Comparison of ENCODE assay signal across 8 mouse cellular contexts in genomic region chr4:54944921-54945430, GRCm38 (mm10). TPM values are rescaled to one million over a fixed set of nuclear protein-coding genes. Genes with fewer than 3 reads are reported as not detected.
DNase-seq lines count a peak whose midpoint lies in the region; ATAC-seq and TF ChIP-seq lines count a peak whose summit lies in the region.

Gene Zfp462, plus strand, starts transcription at chr4:54945048.

- peaks cover 3% of the 10 kb centered on the region; the same call in 1 of the 2 replicates for H3K4me1 ChIP-seq in heart, embryonic 11.5 days (ENCODE audit: control insufficient read depth, insufficient read depth, low read length)
- peaks cover 21% of the 10 kb centered on the region for H3K4me1 ChIP-seq in kidney, embryonic 16.5 days (ENCODE audit: insufficient read depth, low read length)
- H3K4me1 ChIP-seq in liver, postnatal 0 days (ENCODE audit: insufficient read depth), result peaks cover 6% of the 10 kb centered on the region
- no peaks in the 10 kb centered on the region for H3K4me1 ChIP-seq in stomach, embryonic 14.5 days (ENCODE audit: control insufficient read depth, insufficient read depth, low read length)

- no peaks in the 10 kb centered on the region for H3K9me3 ChIP-seq in heart, embryonic 11.5 days (replicated peaks; ENCODE audit: control insufficient read depth, low read length)
- no peaks in the 10 kb centered on the region for H3K9me3 ChIP-seq in kidney, embryonic 16.5 days (ENCODE audit: low read length)
- no peaks in the 10 kb centered on the region for H3K9me3 ChIP-seq in liver, postnatal 0 days (ENCODE audit: low read length)
- H3K9me3 ChIP-seq in stomach, embryonic 14.5 days (ENCODE audit: control insufficient read depth, low read depth, low read length), result no peaks in the 10 kb centered on the region

- no peaks in the 10 kb centered on the region for H3K36me3 ChIP-seq in heart, embryonic 11.5 days (ENCODE audit: control insufficient read depth, insufficient read depth, low read length)
- no peaks in the 10 kb centered on the region for H3K36me3 ChIP-seq in kidney, embryonic 16.5 days (ENCODE audit: insufficient read depth, low read length)
- H3K36me3 ChIP-seq in liver, postnatal 0 days (replicated peaks; ENCODE audit: insufficient read depth, low read length), result no peaks in the 10 kb centered on the region
- H3K36me3 ChIP-seq in stomach, embryonic 14.5 days (ENCODE audit: control insufficient read depth, insufficient read depth, low read length), result no peaks in the 10 kb centered on the region

- 0 out of 2 replicates have a peak, but pooled peaks have one; percentile 24 for ATAC-seq in heart, embryonic 11.5 days (replicated peaks; ENCODE audit: insufficient number of reproducible peaks, low FRiP score, low TSS enrichment)
- ATAC-seq in kidney, embryonic 16.5 days (ENCODE audit: low FRiP score, low TSS enrichment), result peak; percentile 40
- ATAC-seq in liver, postnatal 0 days, result no peak
- ATAC-seq in stomach, embryonic 14.5 days (ENCODE audit: insufficient number of reproducible peaks, insufficient read depth, low FRiP score, low read depth), result 0 out of 2 replicates have a peak, but pooled peaks have one; percentile 35

- under 1% methylated on average over 43 of the region's 43 CpGs for WGBS in heart, embryonic 11.5 days (ENCODE audit: insufficient replicate concordance)
- WGBS in kidney, embryonic 16.5 days, result under 1% methylated on average over 43 of the region's 43 CpGs
- WGBS in liver, postnatal 0 days (ENCODE audit: insufficient replicate concordance), result under 1% methylated on average over 40 of the region's 43 CpGs
- 0% methylated on average over 42 of the region's 43 CpGs for WGBS in stomach, embryonic 14.5 days

- TF ChIP-seq CTCF in liver, postnatal 0 days (IDR thresholded peaks at IDR 0.05; ENCODE audit: low read depth), result no peak

- peak within 1 kb of the TSS; percentile 71 for H3K9ac ChIP-seq in heart, embryonic 11.5 days (ENCODE audit: low read depth, low read length)
- H3K9ac ChIP-seq in kidney, embryonic 16.5 days (replicated peaks; ENCODE audit: low read length), result peak within 1 kb of the TSS; percentile 93
- H3K9ac ChIP-seq in liver, postnatal 0 days (replicated peaks), result no peak within 1 kb of the TSS
- peak within 1 kb of the TSS; percentile 60 for H3K9ac ChIP-seq in stomach, embryonic 14.5 days (replicated peaks; ENCODE audit: low read depth, low read length)

- no peaks in the 10 kb centered on the region for H3K27me3 ChIP-seq in heart, embryonic 11.5 days (ENCODE audit: control insufficient read depth, insufficient read depth, low read length)
- no peaks in the 10 kb centered on the region for H3K27me3 ChIP-seq in kidney, embryonic 16.5 days (ENCODE audit: insufficient read depth, low read length)
- peaks cover 54% of the 10 kb centered on the region for H3K27me3 ChIP-seq in liver, postnatal 0 days (ENCODE audit: insufficient read depth, low read length)
- H3K27me3 ChIP-seq in stomach, embryonic 14.5 days (ENCODE audit: control insufficient read depth, insufficient read depth, low read length), result no peaks in the 10 kb centered on the region

- TF ChIP-seq EP300 in liver, postnatal 0 days (IDR thresholded peaks at IDR 0.05; ENCODE audit: low read depth), result no peak

- H3K4me3 ChIP-seq in heart, embryonic 11.5 days (ENCODE audit: low read depth, low read length), result peak within 1 kb of the TSS; percentile 62
- peak within 1 kb of the TSS; percentile 81 for H3K4me3 ChIP-seq in kidney, embryonic 16.5 days (ENCODE audit: low read length)
- peak within 1 kb of the TSS; percentile 32 for H3K4me3 ChIP-seq in liver, postnatal 0 days (ENCODE audit: low read depth, low read length)
- H3K4me3 ChIP-seq in stomach, embryonic 14.5 days (ENCODE audit: low read depth, low read length), result peak within 1 kb of the TSS; percentile 76

- DNase-seq in right cerebral cortex, postnatal 10 days (ENCODE audit: low spot score in 2 of 2), result peak; percentile 46 to 53
- DNase-seq in right cerebral cortex, postnatal 36 days (ENCODE audit: low spot score in 2 of 2), result no peak
- DNase-seq in embryo, embryonic 11 days, result peak; percentile 92
- DNase-seq in liver, postnatal 0 days, result peak; percentile 19
- no peak for DNase-seq in spleen, adult 12 weeks (ENCODE audit: low spot score)

- peak within 1 kb of the TSS; percentile 73 for H3K27ac ChIP-seq in heart, embryonic 11.5 days (ENCODE audit: low read depth, low read length)
- peak within 1 kb of the TSS; percentile 48 for H3K27ac ChIP-seq in kidney, embryonic 16.5 days (ENCODE audit: low read length)
- H3K27ac ChIP-seq in liver, postnatal 0 days (ENCODE audit: low read depth), result no peak within 1 kb of the TSS
- peak within 1 kb of the TSS; percentile 50 for H3K27ac ChIP-seq in stomach, embryonic 14.5 days (ENCODE audit: low read length)

- peak within 1 kb of the TSS; percentile 85 for H3K4me2 ChIP-seq in heart, embryonic 11.5 days
- peak within 1 kb of the TSS; percentile 77 for H3K4me2 ChIP-seq in kidney, embryonic 16.5 days (replicated peaks; ENCODE audit: low read depth, low read length)
- peak within 1 kb of the TSS; percentile 71 for H3K4me2 ChIP-seq in liver, postnatal 0 days (ENCODE audit: low read depth, low read length)
- peak within 1 kb of the TSS; percentile 81 for H3K4me2 ChIP-seq in stomach, embryonic 14.5 days (replicated peaks; ENCODE audit: low read depth, low read length)

RNA-seq across cellular contexts. Expression of gene Zfp462, which starts in this region (rescaled TPM):
- 3.6 and 5.7 TPM in 2 replicates for polyA plus RNA-seq in heart, embryonic 11.5 days (2014; fragmentation: Nextera tagmentation; extraction: Ambion mirVana)
- polyA plus RNA-seq in kidney, embryonic 16.5 days (2015; fragmentation: Nextera tagmentation; extraction: Ambion mirVana), result 3.4 and 3.8 TPM in 2 replicates
- polyA plus RNA-seq in liver, postnatal 0 days (2015; fragmentation: Nextera tagmentation; extraction: Ambion mirVana), result 0.08 and 0.14 TPM in 2 replicates
- 6.9 and 7.2 TPM in 2 replicates for polyA plus RNA-seq in stomach, embryonic 14.5 days (2014; fragmentation: Nextera tagmentation; extraction: Ambion mirVana)

Comparison
In these comparisons a context has a peak if more than half of its experiments do, and no peak if none do; other contexts are left out.
1. DNase-seq: peak in right cerebral cortex, postnatal 10 days (2 of 2) and embryo, embryonic 11 days (single experiment); none in right cerebral cortex, postnatal 36 days (0 of 2) and spleen, adult 12 weeks (single experiment).
2. Peak in DNase-seq, H3K4me3 ChIP-seq and H3K4me2 ChIP-seq in liver, postnatal 0 days; RNA of the gene not detected or under 1 TPM.
3. Peak in every context shown above with its lines, with median percentiles within 50 percentile points of each other: H3K4me2 ChIP-seq and H3K4me3 ChIP-seq.